Mouse (Mus musculus): Measurements from ENCODE around the gene Fam114a1. TPM values are rescaled to one million over a fixed set of nuclear protein-coding genes. Genes with fewer than 3 reads are reported as not detected.

Gene Fam114a1
- 29.0 TPM for polyA plus RNA-seq (2014; fragmentation: Illumina TruSeq; extraction: RNeasy Lipid Tissue Mini Kit (QIAGEN cat#74804); ENCODE audit: low read depth, low replicate concordance)

GRCm38 (mm10) chr5:64969861-64970771 lies at the start of gene Fam114a1:
Gene Fam114a1 (plus strand): TSS chr5:64970071.

GRCm38 (mm10) chr5:64959843-64960230 lies 10.0 kb upstream of the Fam114a1 start, which contains the start of gene Tlr6:
Gene Tlr6 (minus strand): TSS chr5:64960097.

Other genes with a start within 250 kb of the Fam114a1 start
- gene Klf3, start 166.7 kb upstream of the Fam114a1 start, polyA plus RNA-seq (2014; fragmentation: Illumina TruSeq; extraction: RNeasy Lipid Tissue Mini Kit (QIAGEN cat#74804); ENCODE audit: low read depth, low replicate concordance), result 78.3 TPM
- gene Tlr1, start 36.5 kb upstream of the Fam114a1 start, polyA plus RNA-seq (2014; fragmentation: Illumina TruSeq; extraction: RNeasy Lipid Tissue Mini Kit (QIAGEN cat#74804); ENCODE audit: low read depth, low replicate concordance), result 2.8 TPM
- gene Tlr6, start 10.0 kb upstream of the Fam114a1 start, polyA plus RNA-seq (2014; fragmentation: Illumina TruSeq; extraction: RNeasy Lipid Tissue Mini Kit (QIAGEN cat#74804); ENCODE audit: low read depth, low replicate concordance), result 1.8 TPM
- not detected for gene Tmem156, start 122.1 kb downstream of the Fam114a1 start, polyA plus RNA-seq (2014; fragmentation: Illumina TruSeq; extraction: RNeasy Lipid Tissue Mini Kit (QIAGEN cat#74804); ENCODE audit: low read depth, low replicate concordance)
- 143 TPM for gene Klhl5, start 137.5 kb downstream of the Fam114a1 start, polyA plus RNA-seq (2014; fragmentation: Illumina TruSeq; extraction: RNeasy Lipid Tissue Mini Kit (QIAGEN cat#74804); ENCODE audit: low read depth, low replicate concordance)
- gene Wdr19, start 229.6 kb downstream of the Fam114a1 start, polyA plus RNA-seq (2014; fragmentation: Illumina TruSeq; extraction: RNeasy Lipid Tissue Mini Kit (QIAGEN cat#74804); ENCODE audit: low read depth, low replicate concordance), result 12.6 TPM